Mouse (Mus musculus): ENCODE results near the gene Gm20388. TPM values are rescaled to one million over a fixed set of nuclear protein-coding genes. Genes with fewer than 3 reads are reported as not detected.
A peak's percentile ranks its signal among the peaks of the same experiment; 100 is the strongest.

Gm20388 gene
- total RNA-seq, 1 experiment from 2014 or later, result 18.4 TPM

- peak in 1 of 2 experiments; percentile 42; a peak in 1 of 4 replicates for ATAC-seq (replicated peaks in 1 of 2; ENCODE audit: insufficient read depth in 1 of 2, low FRiP score in 2 of 2, low TSS enrichment in 1 of 2, low read depth in 1 of 2, poor library complexity in 2 of 2, severe bottlenecking in 2 of 2)
These were observed 773.0 kb downstream of the Gm20388 start for GRCm38 (mm10) chr8:120683602-120684001.

- no peak for ATAC-seq (replicated peaks in 1 of 2; ENCODE audit: insufficient read depth in 1 of 2, low FRiP score in 2 of 2, low TSS enrichment in 1 of 2, low read depth in 1 of 2, poor library complexity in 2 of 2, severe bottlenecking in 2 of 2)
These were observed 773.4 kb downstream of the Gm20388 start for GRCm38 (mm10) chr8:120684082-120684481.

- no peak for ATAC-seq (replicated peaks in 1 of 2; ENCODE audit: insufficient read depth in 1 of 2, low FRiP score in 2 of 2, low TSS enrichment in 1 of 2, low read depth in 1 of 2, poor library complexity in 2 of 2, severe bottlenecking in 2 of 2)
These were observed 774.5 kb downstream of the Gm20388 start for GRCm38 (mm10) chr8:120685097-120685496.

GRCm38 (mm10) chr8:120685591-120685990, 775.0 kb downstream of the Gm20388 start:
- ATAC-seq (replicated peaks in 1 of 2; ENCODE audit: insufficient read depth in 1 of 2, low FRiP score in 2 of 2, low TSS enrichment in 1 of 2, low read depth in 1 of 2, poor library complexity in 2 of 2, severe bottlenecking in 2 of 2), result no peak

GRCm38 (mm10) chr8:120686051-120686450, 775.4 kb downstream of the Gm20388 start:
- peak; percentile 77 to 81 for ATAC-seq (replicated peaks in 1 of 2; ENCODE audit: insufficient read depth in 1 of 2, low FRiP score in 2 of 2, low TSS enrichment in 1 of 2, low read depth in 1 of 2, poor library complexity in 2 of 2, severe bottlenecking in 2 of 2)

GRCm38 (mm10) chr8:120686576-120686975, 775.9 kb downstream of the Gm20388 start:
- ATAC-seq (replicated peaks in 1 of 2; ENCODE audit: insufficient read depth in 1 of 2, low FRiP score in 2 of 2, low TSS enrichment in 1 of 2, low read depth in 1 of 2, poor library complexity in 2 of 2, severe bottlenecking in 2 of 2), result no peak

- ATAC-seq (replicated peaks in 1 of 2; ENCODE audit: insufficient read depth in 1 of 2, low FRiP score in 2 of 2, low TSS enrichment in 1 of 2, low read depth in 1 of 2, poor library complexity in 2 of 2, severe bottlenecking in 2 of 2), result no peak
These were observed 777.1 kb downstream of the Gm20388 start for GRCm38 (mm10) chr8:120687786-120688185.

- no peak for ATAC-seq (replicated peaks in 1 of 2; ENCODE audit: insufficient read depth in 1 of 2, low FRiP score in 2 of 2, low TSS enrichment in 1 of 2, low read depth in 1 of 2, poor library complexity in 2 of 2, severe bottlenecking in 2 of 2)
These were observed 777.9 kb downstream of the Gm20388 start for GRCm38 (mm10) chr8:120688511-120688910.

GRCm38 (mm10) chr8:120692934-120693333, 782.3 kb downstream of the Gm20388 start:
- no peak for ATAC-seq (replicated peaks in 1 of 2; ENCODE audit: insufficient read depth in 1 of 2, low FRiP score in 2 of 2, low TSS enrichment in 1 of 2, low read depth in 1 of 2, poor library complexity in 2 of 2, severe bottlenecking in 2 of 2)

GRCm38 (mm10) chr8:120693861-120694493, 783.3 kb downstream of the Gm20388 start:
- ATAC-seq (replicated peaks in 1 of 2; ENCODE audit: insufficient read depth in 1 of 2, low FRiP score in 2 of 2, low TSS enrichment in 1 of 2, low read depth in 1 of 2, poor library complexity in 2 of 2, severe bottlenecking in 2 of 2), result 0 out of 4 replicates have a peak, but pooled peaks of 1 of the 2 experiments have one; percentile 35

- no peak for ATAC-seq (replicated peaks in 1 of 2; ENCODE audit: insufficient read depth in 1 of 2, low FRiP score in 2 of 2, low TSS enrichment in 1 of 2, low read depth in 1 of 2, poor library complexity in 2 of 2, severe bottlenecking in 2 of 2)
These were observed 785.9 kb downstream of the Gm20388 start for GRCm38 (mm10) chr8:120696401-120697153.

GRCm38 (mm10) chr8:120697154-120697978, 786.7 kb downstream of the Gm20388 start:
- peak; percentile 15 to 49; a peak in 3 of 4 replicates for ATAC-seq (replicated peaks in 1 of 2; ENCODE audit: insufficient read depth in 1 of 2, low FRiP score in 2 of 2, low TSS enrichment in 1 of 2, low read depth in 1 of 2, poor library complexity in 2 of 2, severe bottlenecking in 2 of 2)

GRCm38 (mm10) chr8:120697979-120698272, 787.3 kb downstream of the Gm20388 start:
- ATAC-seq (replicated peaks in 1 of 2; ENCODE audit: insufficient read depth in 1 of 2, low FRiP score in 2 of 2, low TSS enrichment in 1 of 2, low read depth in 1 of 2, poor library complexity in 2 of 2, severe bottlenecking in 2 of 2), result no peak

GRCm38 (mm10) chr8:120698426-120698825, 787.8 kb downstream of the Gm20388 start:
- no peak for ATAC-seq (replicated peaks in 1 of 2; ENCODE audit: insufficient read depth in 1 of 2, low FRiP score in 2 of 2, low TSS enrichment in 1 of 2, low read depth in 1 of 2, poor library complexity in 2 of 2, severe bottlenecking in 2 of 2)

GRCm38 (mm10) chr8:120699079-120699478, 788.4 kb downstream of the Gm20388 start:
- no peak for ATAC-seq (replicated peaks in 1 of 2; ENCODE audit: insufficient read depth in 1 of 2, low FRiP score in 2 of 2, low TSS enrichment in 1 of 2, low read depth in 1 of 2, poor library complexity in 2 of 2, severe bottlenecking in 2 of 2)

GRCm38 (mm10) chr8:120699565-120699964, 788.9 kb downstream of the Gm20388 start:
- no peak for ATAC-seq (replicated peaks in 1 of 2; ENCODE audit: insufficient read depth in 1 of 2, low FRiP score in 2 of 2, low TSS enrichment in 1 of 2, low read depth in 1 of 2, poor library complexity in 2 of 2, severe bottlenecking in 2 of 2)

GRCm38 (mm10) chr8:120700053-120700452, 789.4 kb downstream of the Gm20388 start:
- ATAC-seq (replicated peaks in 1 of 2; ENCODE audit: insufficient read depth in 1 of 2, low FRiP score in 2 of 2, low TSS enrichment in 1 of 2, low read depth in 1 of 2, poor library complexity in 2 of 2, severe bottlenecking in 2 of 2), result no peak
